Mouse (Mus musculus) MEL (cell line): ENCODE measurements around the gene Pdlim5. TPM values are rescaled to one million over a fixed set of nuclear protein-coding genes. Genes with fewer than 3 reads are reported as not detected.

Source experiments
- DNase-seq: peaks from one replicate; pipeline ENCODE4 v3.0.0; 2011; ENCODE audit warnings: low read depth, low spot score
- H3K27ac ChIP-seq: 2 replicates; pipeline ENCODE4 v1.5.1; 2012; ENCODE audit warnings: low read depth, mild to moderate bottlenecking, control low read depth, low read length, moderate library complexity; ENCODE audit not compliant: control insufficient read depth
- H3K27me3 ChIP-seq, 2 experiments: fragments of 150-350 bp in 1 of 2; sonication (generic) in 1 of 2; 2 replicates each; pipeline ENCODE4 v1.6.1; 2012; ENCODE audit warnings: low read length in 2 of 2, mild to moderate bottlenecking in 2 of 2, improper control_type of control experiment in 1 of 2, moderate library complexity in 1 of 2; ENCODE audit not compliant: insufficient read depth in 2 of 2, control insufficient read depth in 1 of 2
- H3K36me3 ChIP-seq, 2 experiments: 2 replicates each; pipeline ENCODE4 v1.6.1; 2012 to 2014; ENCODE audit warnings: low read length in 2 of 2, improper control_type of control experiment in 1 of 2, inconsistent platforms in 1 of 2, mild to moderate bottlenecking in 1 of 2; ENCODE audit not compliant: insufficient read depth in 2 of 2, control insufficient read depth in 1 of 2
- H3K4me1 ChIP-seq, 2 experiments: fragments of 150-350 bp in 1 of 2; sonication (generic) in 1 of 2; 2 replicates each; pipeline ENCODE4 v1.6.1; 2012; ENCODE audit warnings: low read length in 2 of 2, improper control_type of control experiment in 1 of 2, mild to moderate bottlenecking in 1 of 2; ENCODE audit not compliant: insufficient read depth in 2 of 2, control insufficient read depth in 1 of 2
- H3K4me3 ChIP-seq, 2 experiments: fragments of 150-350 bp in 1 of 2; sonication (generic) in 1 of 2; 2 replicates each; pipeline ENCODE4 v1.5.1; 2012; ENCODE audit warnings: low read depth in 2 of 2, low read length in 2 of 2, mild to moderate bottlenecking in 2 of 2, moderate library complexity in 2 of 2, control low read depth in 1 of 2, improper control_type of control experiment in 1 of 2; ENCODE audit not compliant: control insufficient read depth in 1 of 2, insufficient read depth in 1 of 2
- H3K79me2 ChIP-seq: 2 replicates; pipeline ENCODE4 v1.6.1; 2012; ENCODE audit warnings: mild to moderate bottlenecking, low read length, moderate library complexity; ENCODE audit not compliant: control insufficient read depth, poor library complexity, insufficient read depth
- H3K9ac ChIP-seq: 2 replicates; pipeline ENCODE4 v1.6.1; 2012; ENCODE audit warnings: low read depth, mild to moderate bottlenecking, control low read depth, low read length, moderate library complexity; ENCODE audit not compliant: control insufficient read depth, poor library complexity, severe bottlenecking
- H3K9me3 ChIP-seq: fragments of 150-350 bp; sonication (generic); replicated peaks from 2 replicates; pipeline ENCODE4 v1.6.1; 2012; ENCODE audit warnings: mild to moderate bottlenecking, low read length, improper control_type of control experiment, moderate library complexity; ENCODE audit not compliant: insufficient read depth
- BHLHE40 ChIP-seq: IDR thresholded peaks from 2 replicates; pipeline ENCODE4 v1.6.1; 2012; ENCODE audit warnings: low read depth, mild to moderate bottlenecking, inconsistent platforms, low read length, improper control_type of control experiment, borderline replicate concordance
- CHD2 ChIP-seq: IDR thresholded peaks from 2 replicates; pipeline ENCODE4 v1.6.1; 2011; ENCODE audit warnings: low read length, improper control_type of control experiment
- ELF1 ChIP-seq: IDR thresholded peaks from 2 replicates; pipeline ENCODE4 v1.6.1; 2014; ENCODE audit warnings: low read depth, mild to moderate bottlenecking, inconsistent platforms, low read length, improper control_type of control experiment, moderate library complexity
- EP300 ChIP-seq, 2 experiments: IDR thresholded peaks; 2 replicates each; pipeline ENCODE4 v1.6.1; 2011; ENCODE audit warnings: improper control_type of control experiment in 2 of 2, low read length in 2 of 2, low read depth in 1 of 2, mild to moderate bottlenecking in 1 of 2
- ETS1 ChIP-seq: IDR thresholded peaks from 2 replicates; pipeline ENCODE4 v1.6.1; 2012; ENCODE audit warnings: low read depth, mild to moderate bottlenecking, inconsistent platforms, low read length, improper control_type of control experiment, moderate library complexity
- JUND ChIP-seq: IDR thresholded peaks from 2 replicates; pipeline ENCODE4 v1.6.1; 2011; ENCODE audit warnings: low read depth, mild to moderate bottlenecking, improper control_type of control experiment, low read length
- MAX ChIP-seq: IDR thresholded peaks from 2 replicates; pipeline ENCODE4 v1.6.1; 2011; ENCODE audit warnings: low read length, improper control_type of control experiment
- MXI1 ChIP-seq: IDR thresholded peaks from 2 replicates; pipeline ENCODE4 v1.6.1; 2011; ENCODE audit warnings: mild to moderate bottlenecking, low read depth, low read length, improper control_type of control experiment
- MYB ChIP-seq: IDR thresholded peaks from 2 replicates; pipeline ENCODE4 v1.6.1; 2011; ENCODE audit warnings: mild to moderate bottlenecking, low read depth, low read length, improper control_type of control experiment
- NELFE ChIP-seq: IDR thresholded peaks from 2 replicates; pipeline ENCODE4 v1.6.1; 2011; ENCODE audit warnings: low read depth, low read length, improper control_type of control experiment
- NRF1 ChIP-seq: IDR thresholded peaks from 2 replicates; pipeline ENCODE4 v1.6.1; 2014; ENCODE audit warnings: low read depth, mild to moderate bottlenecking, inconsistent platforms, low read length, improper control_type of control experiment, moderate library complexity; ENCODE audit not compliant: poor library complexity, insufficient read depth, severe bottlenecking
- RCOR1 ChIP-seq: IDR thresholded peaks from 2 replicates; pipeline ENCODE4 v1.6.1; 2012; ENCODE audit warnings: low read depth, mild to moderate bottlenecking, inconsistent platforms, low read length, improper control_type of control experiment
- SIN3A ChIP-seq: IDR thresholded peaks from 2 replicates; pipeline ENCODE4 v1.6.1; 2012; ENCODE audit warnings: low read length, improper control_type of control experiment, inconsistent platforms
- SMC3 ChIP-seq: IDR thresholded peaks from 2 replicates; pipeline ENCODE4 v1.6.1; 2011; ENCODE audit warnings: low read depth, low read length, improper control_type of control experiment
- TBP ChIP-seq: IDR thresholded peaks from 2 replicates; pipeline ENCODE4 v1.8.0; 2011; ENCODE audit warnings: low read depth, low read length, improper control_type of control experiment
- ZKSCAN1 ChIP-seq: IDR thresholded peaks from 2 replicates; pipeline ENCODE4 v1.6.1; 2012; ENCODE audit warnings: low read depth, mild to moderate bottlenecking, inconsistent platforms, low read length, improper control_type of control experiment, moderate library complexity
- ZMIZ1 ChIP-seq: IDR thresholded peaks from 2 replicates; pipeline ENCODE4 v1.6.1; 2012; ENCODE audit warnings: low read depth, mild to moderate bottlenecking, inconsistent platforms, low read length, improper control_type of control experiment, moderate library complexity
- polyA plus RNA-seq, 2 experiments: library from polyadenylated mRNA; stranded (reverse) in 1 of 2; unstranded in 1 of 2; fragments of >175 nt in 1 of 2; fragments of >200 nt in 1 of 2; gene quantifications; 2 replicates each; pipeline versions ENCODE4 v1.2.1 to v1.2.4; 2012; ENCODE audit warnings: low replicate concordance in 2 of 2, low read depth in 1 of 2; ENCODE audit not compliant: insufficient read length in 2 of 2, insufficient read depth in 1 of 2, missing spikeins in 1 of 2
- total RNA-seq: library from RNA; depleted of rRNA; stranded (reverse); fragments of 300-350 nt; gene quantifications from 2 replicates; pipeline ENCODE4 v1.2.3, GENCODE M21; 2012

Gene Pdlim5
- total and polyA plus RNA-seq, 3 experiments, result 8.7 to 9.9 TPM; not detected in 1

DNA sequence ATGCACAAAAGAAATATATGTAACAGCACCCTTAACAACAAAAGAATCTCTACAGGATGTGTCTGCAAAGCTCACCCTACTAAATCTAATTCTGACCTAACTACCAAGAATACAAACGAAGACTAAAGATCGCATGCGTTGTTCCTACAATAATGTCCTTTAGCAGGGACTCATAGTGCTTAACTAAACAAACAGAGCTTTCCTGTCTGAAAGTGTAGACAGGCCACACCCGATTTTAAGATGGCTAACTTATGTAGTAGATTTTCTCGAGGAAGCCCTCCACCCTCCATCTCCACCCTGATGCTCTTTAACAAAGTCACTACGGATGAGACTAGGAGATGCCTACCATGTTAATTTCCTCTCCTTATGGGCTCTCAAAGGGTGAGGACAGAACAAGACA lies 71.9 kb downstream of the Pdlim5 start:
- no peaks in the 10 kb centered on the region for H3K27me3 ChIP-seq
- H3K4me1 ChIP-seq, result no peaks in the 10 kb centered on the region; a peak in 2 of 4 replicates
- H3K4me3 ChIP-seq, result no peak overlapping the region
- H3K79me2 ChIP-seq, result no peaks in the 10 kb centered on the region; the same call in 1 of the 2 replicates
- peaks cover 0 to 16% of the 10 kb centered on the region in 2 experiments; a peak in 2 of 4 replicates for H3K36me3 ChIP-seq
- no peak overlapping the region for H3K9ac ChIP-seq
- TF ChIP-seq ETS1 (no peak), NELFE (no peak), JUND (no peak), MAX (no peak), ZKSCAN1 (no peak), EP300 (IDR thresholded peaks at IDR 0.05; ENCODE audit: low read depth in 1 of 2, low read length in 2 of 2) (no peak), ELF1 (no peak), MXI1 (no peak)
- no peaks in the 10 kb centered on the region for H3K9me3 ChIP-seq
- no peak overlapping the region for H3K27ac ChIP-seq
- peak; percentile 23 for DNase-seq

DNA sequence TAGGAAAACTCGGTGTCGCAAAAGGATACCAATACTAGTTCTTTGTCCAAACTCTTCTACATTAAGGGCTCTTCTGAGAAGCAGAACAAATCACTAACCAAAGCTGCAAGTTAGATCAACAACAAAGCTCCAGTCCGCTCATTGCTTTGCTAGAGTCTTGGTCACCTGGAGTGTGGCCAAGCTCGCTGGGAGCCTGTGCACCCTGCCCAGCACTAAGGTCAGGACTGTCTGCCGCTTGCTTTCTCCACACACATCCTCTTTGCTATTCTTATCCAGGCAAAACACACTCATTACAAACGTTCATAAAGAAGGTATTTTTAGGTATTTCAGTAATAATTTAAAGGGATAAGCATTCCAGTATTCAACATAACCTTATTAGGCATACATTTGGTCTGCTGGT lies 73.6 kb downstream of the Pdlim5 start:
- no peak overlapping the region for H3K27ac ChIP-seq
- H3K36me3 ChIP-seq, result peaks cover 0 to 18% of the 10 kb centered on the region in 2 experiments; a peak in 2 of 4 replicates
- no peaks in the 10 kb centered on the region for H3K27me3 ChIP-seq
- H3K9me3 ChIP-seq, result no peaks in the 10 kb centered on the region
- DNase-seq, result no peak
- peaks cover 0 to 4% of the 10 kb centered on the region in 2 experiments; a peak in 2 of 4 replicates for H3K4me1 ChIP-seq
- TF ChIP-seq SIN3A (no peak), ZKSCAN1 (no peak), EP300 (IDR thresholded peaks at IDR 0.05; ENCODE audit: low read depth in 1 of 2, low read length in 2 of 2) (no peak), RCOR1 (no peak), TBP (no peak)
- H3K9ac ChIP-seq, result no peak overlapping the region
- H3K79me2 ChIP-seq, result no peaks in the 10 kb centered on the region
- H3K4me3 ChIP-seq, result no peak overlapping the region

- Histone ChIP-seq H3K36me3 (peaks cover 0 to 8% of the 10 kb centered on the region in 2 experiments; a peak in 2 of 4 replicates), H3K9me3 (no peaks in the 10 kb centered on the region), H3K4me3 (no peak overlapping the region), H3K79me2 (no peaks in the 10 kb centered on the region), H3K9ac (no peak overlapping the region), H3K27ac (no peak overlapping the region)
- peak; percentile 86 for DNase-seq
- TF ChIP-seq BHLHE40 (no peak), EP300 (IDR thresholded peaks at IDR 0.05; ENCODE audit: low read depth in 1 of 2, low read length in 2 of 2) (peak; percentile 11 to 29; a peak in 1 of 4 replicates), NRF1 (no peak), SMC3 (no peak), MYB (no peak), ZMIZ1 (no peak), CHD2 (no peak), TBP (0 out of 2 replicates have a peak, but pooled peaks have one; percentile 24)
- TF ChIP-seq, all 39 proteins: peak for 2
- Histone ChIP-seq H3K4me1 (peaks cover 3 to 4% of the 10 kb centered on the region in 2 experiments; a peak in 1 of 4 replicates), H3K27me3 (no peaks in the 10 kb centered on the region)
Measured at GRCm38 (mm10) chr3:142318147-142318546, 77.3 kb downstream of the Pdlim5 start.
